Mouse (Mus musculus) midbrain, embryonic 16.5 days (tissue): ENCODE results near the gene Mapk8ip1. TPM values are rescaled to one million over a fixed set of nuclear protein-coding genes. Genes with fewer than 3 reads are reported as not detected.
A peak's percentile ranks its signal among the peaks of the same experiment; 100 is the strongest.

Experiments used
- ATAC-seq: fragments of 200-750 bp; cut with Nextera tagmentation; 2 replicates; pipeline ENCODE4 v1.8.0; 2017; ENCODE audit warnings: moderate TSS enrichment
- H3K27ac ChIP-seq: fragments of 300-500 bp; sonication (generic); 2 replicates; pipeline ENCODE4 v1.5.1; 2014; ENCODE audit warnings: mild to moderate bottlenecking, low read length, mixed read lengths
- H3K27me3 ChIP-seq: fragments of 300-500 bp; sonication (generic); 2 replicates; pipeline ENCODE4 v1.6.1; 2014; ENCODE audit warnings: low read depth, low read length, mixed read lengths; ENCODE audit not compliant: control insufficient read depth, insufficient read depth
- H3K36me3 ChIP-seq: fragments of 300-500 bp; sonication (generic); 2 replicates; pipeline ENCODE4 v1.6.1; 2014; ENCODE audit warnings: mild to moderate bottlenecking, low read length, moderate library complexity, mixed read lengths; ENCODE audit not compliant: control insufficient read depth, insufficient read depth
- H3K4me1 ChIP-seq: fragments of 300-500 bp; sonication (generic); 2 replicates; pipeline ENCODE4 v1.6.1; 2014; ENCODE audit warnings: mild to moderate bottlenecking, low read length, mixed read lengths; ENCODE audit not compliant: control insufficient read depth, insufficient read depth
- H3K4me2 ChIP-seq: fragments of 300-500 bp; sonication (generic); 2 replicates; pipeline ENCODE4 v1.6.1; 2014; ENCODE audit warnings: mild to moderate bottlenecking, low read length, mixed read lengths
- H3K4me3 ChIP-seq: fragments of 300-500 bp; sonication (generic); 2 replicates; pipeline ENCODE4 v1.5.1; 2014; ENCODE audit warnings: low read depth, mild to moderate bottlenecking, low read length, moderate library complexity, mixed read lengths
- H3K9ac ChIP-seq: fragments of 300-500 bp; sonication (generic); 2 replicates; pipeline ENCODE4 v1.6.1; 2014; ENCODE audit warnings: low read depth, low read length, mixed read lengths
- H3K9me3 ChIP-seq: fragments of 300-500 bp; sonication (generic); replicated peaks from 2 replicates; pipeline ENCODE4 v1.6.1; 2014; ENCODE audit warnings: mild to moderate bottlenecking, low read length, mixed read lengths; ENCODE audit not compliant: control insufficient read depth, poor library complexity, severe bottlenecking
- WGBS: fragments of 180-500 bp; shearing (Covaris S2); extraction: QIAGEN DNeasy Blood & Tissue Kit; methylation state at CpG from one replicate; pipeline ENCODE4 v1.1.7; 2014; 5-methylcytosine and 5-hydroxymethylcytosine counted together
- polyA plus RNA-seq: library from polyadenylated mRNA; unstranded; fragments of >200 nt; fragmentation: Nextera tagmentation; extraction: Ambion mirVana; gene quantifications from 2 replicates; pipeline ENCODE4 v1.2.1, GENCODE M21; 2015

Mapk8ip1 gene
- polyA plus RNA-seq, 1 experiment from 2014 or later: 126 TPM

DNA sequence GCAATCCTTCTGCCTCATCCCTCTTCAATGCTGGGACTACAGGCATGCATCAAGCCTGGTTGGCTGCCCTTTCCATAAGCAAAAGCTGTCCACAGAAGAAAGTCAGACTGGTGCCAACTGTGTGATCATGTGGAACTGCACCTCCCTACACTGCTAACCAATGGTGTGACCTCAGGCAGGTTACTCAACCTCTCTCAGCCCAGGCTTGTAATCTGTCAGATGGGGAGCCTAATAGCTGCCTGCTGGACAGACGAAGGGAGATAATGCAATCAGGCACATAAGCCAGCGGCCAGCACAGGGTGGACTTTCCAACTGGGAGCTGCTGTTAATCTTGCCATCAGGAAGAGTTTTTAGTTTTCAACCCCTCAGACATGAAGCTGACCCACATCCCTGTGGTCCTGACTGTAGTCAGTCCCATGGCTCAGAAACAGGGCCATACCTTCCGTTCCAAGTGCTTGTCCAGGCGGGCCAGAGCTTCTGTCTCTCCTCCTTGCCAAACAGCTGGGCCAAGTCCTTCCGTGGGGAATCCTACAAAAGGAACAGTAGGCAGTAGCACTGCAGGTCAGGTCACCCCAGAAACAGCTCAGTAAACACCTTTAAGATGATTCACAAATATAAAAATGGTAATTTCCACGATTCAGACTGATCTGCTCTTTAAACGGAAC is 20.8 kb upstream of the Mapk8ip1 start:
- Histone ChIP-seq H3K27me3 (no peaks in the 10 kb centered on the region), H3K9ac (no peak overlapping the region), H3K4me1 (peaks cover 15% of the 10 kb centered on the region; the same call in 1 of the 2 replicates), H3K4me2 (no peak overlapping the region), H3K4me3 (no peak overlapping the region), H3K9me3 (no peaks in the 10 kb centered on the region), H3K27ac (no peak overlapping the region), H3K36me3 (peaks cover 26% of the 10 kb centered on the region)
- no peak for ATAC-seq
- WGBS: 96% methylated on average over 7 of the region's 7 CpGs

DNA sequence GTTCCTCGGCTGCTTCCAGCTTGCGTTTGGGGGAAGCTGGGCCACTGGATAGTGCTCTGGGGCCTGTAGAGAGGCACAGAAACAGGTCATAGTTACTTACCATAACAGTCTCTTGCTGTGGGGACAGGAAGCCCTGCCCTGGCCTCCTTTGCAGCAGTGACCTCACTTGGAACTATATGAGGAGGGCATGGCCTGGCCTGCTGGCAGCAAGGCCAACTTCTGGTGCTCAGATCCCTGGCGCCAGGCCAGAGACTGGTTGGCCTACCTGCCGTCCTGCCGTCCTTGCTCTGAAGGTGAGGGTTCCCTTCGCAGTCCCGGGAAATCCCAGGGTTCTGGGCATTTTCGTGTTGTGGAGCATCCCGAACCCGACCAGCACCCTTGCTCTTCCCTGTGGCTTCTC is 10.6 kb upstream of the Mapk8ip1 start:
- WGBS: 92% methylated on average over 10 of the region's 10 CpGs
- Histone ChIP-seq H3K4me2 (no peak overlapping the region), H3K36me3 (peaks cover 74% of the 10 kb centered on the region), H3K9ac (no peak overlapping the region), H3K4me1 (no peaks in the 10 kb centered on the region), H3K4me3 (no peak overlapping the region), H3K9me3 (no peaks in the 10 kb centered on the region), H3K27me3 (no peaks in the 10 kb centered on the region), H3K27ac (no peak overlapping the region)
- ATAC-seq: no peak

DNA sequence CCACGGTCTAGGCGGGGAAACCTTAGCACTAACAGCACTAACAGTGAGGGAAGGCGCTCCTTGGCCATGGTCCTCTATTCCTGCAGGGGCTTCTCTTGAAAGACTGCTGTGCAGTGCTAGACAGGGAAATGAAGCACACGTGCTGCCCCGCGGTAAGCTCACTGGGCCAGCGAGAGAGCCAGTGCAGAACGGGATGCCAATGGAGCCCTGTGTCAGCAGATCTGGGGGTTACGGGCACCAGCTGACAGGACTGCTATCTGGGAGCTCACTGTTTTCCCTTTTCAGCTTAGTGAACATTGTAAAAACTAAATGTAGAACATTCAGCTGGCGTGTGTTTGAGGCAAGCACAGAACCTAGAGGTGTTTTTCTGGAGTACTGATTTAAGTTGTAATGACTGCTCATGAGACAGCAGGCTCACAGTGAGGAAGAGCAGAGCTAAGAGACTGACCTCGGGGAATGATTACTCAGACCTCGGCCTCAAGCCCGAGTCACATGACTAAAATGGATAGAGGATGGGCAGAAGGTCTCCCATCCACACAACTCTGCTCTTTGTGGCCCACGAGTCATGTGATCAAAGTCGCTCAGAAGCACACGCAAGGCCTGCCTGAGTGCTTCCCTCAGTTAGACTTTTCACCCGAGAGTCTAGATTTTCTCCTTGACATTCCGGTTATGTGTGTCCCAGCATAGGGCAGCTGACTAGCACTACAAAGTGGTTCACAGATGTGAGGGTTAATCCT is 7.4 kb upstream of the Mapk8ip1 start:
- H3K4me3 ChIP-seq: no peak overlapping the region
- H3K9ac ChIP-seq: no peak overlapping the region
- WGBS: 90% methylated on average over 18 of the region's 18 CpGs
- H3K27ac ChIP-seq: no peak overlapping the region
- peaks cover 55% of the 10 kb centered on the region for H3K36me3 ChIP-seq
- H3K9me3 ChIP-seq: no peaks in the 10 kb centered on the region
- H3K4me1 ChIP-seq: no peaks in the 10 kb centered on the region
- no peak for ATAC-seq
- H3K4me2 ChIP-seq: no peak overlapping the region
- no peaks in the 10 kb centered on the region for H3K27me3 ChIP-seq

DNA sequence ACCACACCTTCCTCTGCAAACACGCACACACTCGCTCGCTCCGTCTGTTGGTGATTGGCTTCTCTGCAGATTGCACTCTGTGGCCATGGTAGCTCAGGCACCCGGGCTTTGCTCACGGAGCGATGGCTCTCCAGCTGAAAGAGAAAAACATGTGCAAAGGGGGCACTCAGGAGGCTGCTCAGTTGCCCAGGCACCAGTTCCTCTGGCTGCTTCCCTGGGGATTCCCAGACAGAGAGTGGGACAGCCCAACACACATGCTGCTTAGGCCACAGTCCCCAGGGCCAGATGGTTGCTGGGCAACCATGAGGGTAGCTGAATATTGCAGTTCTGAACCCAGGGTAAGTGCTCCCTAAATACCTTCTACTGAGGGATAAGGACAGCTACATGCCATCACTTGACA is 4.6 kb upstream of the Mapk8ip1 start:
- Histone ChIP-seq H3K27me3 (no peaks in the 10 kb centered on the region), H3K4me3 (no peak overlapping the region), H3K4me1 (peaks cover 4% of the 10 kb centered on the region; the same call in 1 of the 2 replicates), H3K4me2 (no peak overlapping the region), H3K9ac (no peak overlapping the region), H3K36me3 (peaks cover 31% of the 10 kb centered on the region), H3K9me3 (no peaks in the 10 kb centered on the region), H3K27ac (no peak overlapping the region)
- WGBS: 70% methylated on average over 7 of the region's 7 CpGs
- no peak for ATAC-seq

DNA sequence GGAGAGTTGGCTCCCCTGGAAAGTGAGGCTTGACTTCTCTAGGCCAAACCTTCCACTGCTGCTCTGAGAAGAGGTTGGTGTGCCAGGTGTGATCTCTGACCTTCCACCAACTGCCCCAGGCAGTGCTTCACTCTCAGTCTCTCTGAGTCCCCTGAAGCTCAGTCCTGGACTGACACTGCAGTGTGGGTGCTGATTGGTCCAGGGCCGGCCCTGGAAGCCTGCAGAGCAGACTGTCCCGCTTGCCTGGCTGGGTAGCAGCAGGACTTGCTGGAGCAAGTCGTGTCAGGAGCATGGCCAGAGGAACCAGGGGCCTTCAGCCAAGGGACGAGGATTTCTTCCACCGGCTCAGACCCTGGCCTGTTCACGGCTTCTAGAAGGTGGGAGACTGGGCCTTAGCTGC is 3.7 kb upstream of the Mapk8ip1 start:
- Histone ChIP-seq H3K27ac (no peak overlapping the region), H3K9me3 (no peaks in the 10 kb centered on the region), H3K4me1 (peaks cover 4% of the 10 kb centered on the region), H3K36me3 (peaks cover 22% of the 10 kb centered on the region), H3K9ac (no peak overlapping the region), H3K4me3 (no peak overlapping the region), H3K4me2 (no peak overlapping the region), H3K27me3 (no peaks in the 10 kb centered on the region)
- no peak for ATAC-seq
- WGBS: 91% methylated on average over 6 of the region's 6 CpGs

DNA sequence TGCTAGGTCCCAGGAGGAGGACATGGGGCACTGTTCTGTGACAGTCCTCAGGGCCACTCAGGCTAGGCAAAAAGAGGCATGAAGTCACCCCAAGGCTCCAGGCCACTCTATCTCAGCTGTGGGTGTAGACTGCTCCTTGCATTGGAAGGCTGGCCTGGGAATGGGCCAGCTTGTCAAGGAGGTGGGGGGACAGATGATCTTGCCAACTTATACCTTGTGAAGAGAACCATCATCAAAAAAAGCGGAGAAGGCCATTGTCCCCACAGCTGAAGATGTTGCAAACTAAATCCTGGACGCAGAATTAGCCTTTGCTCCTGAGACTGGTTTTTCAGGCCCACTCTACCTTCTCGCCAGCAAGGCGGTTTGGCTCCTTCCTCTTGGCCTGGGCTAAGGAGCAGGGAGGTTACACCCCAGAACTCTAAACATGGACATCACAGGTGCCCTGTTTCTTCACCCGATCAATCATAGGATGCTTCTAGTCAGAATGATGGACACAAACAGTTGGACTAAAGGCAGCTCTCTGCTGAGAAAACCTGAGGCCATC is 2.8 kb upstream of the Mapk8ip1 start:
- Histone ChIP-seq H3K9me3 (no peaks in the 10 kb centered on the region), H3K9ac (no peak overlapping the region), H3K36me3 (peaks cover 14% of the 10 kb centered on the region), H3K4me2 (no peak overlapping the region), H3K27ac (no peak overlapping the region), H3K4me3 (no peak overlapping the region), H3K4me1 (peaks cover 13% of the 10 kb centered on the region), H3K27me3 (no peaks in the 10 kb centered on the region)
- WGBS: 88% methylated on average over 5 of the region's 5 CpGs
- ATAC-seq: no peak

DNA sequence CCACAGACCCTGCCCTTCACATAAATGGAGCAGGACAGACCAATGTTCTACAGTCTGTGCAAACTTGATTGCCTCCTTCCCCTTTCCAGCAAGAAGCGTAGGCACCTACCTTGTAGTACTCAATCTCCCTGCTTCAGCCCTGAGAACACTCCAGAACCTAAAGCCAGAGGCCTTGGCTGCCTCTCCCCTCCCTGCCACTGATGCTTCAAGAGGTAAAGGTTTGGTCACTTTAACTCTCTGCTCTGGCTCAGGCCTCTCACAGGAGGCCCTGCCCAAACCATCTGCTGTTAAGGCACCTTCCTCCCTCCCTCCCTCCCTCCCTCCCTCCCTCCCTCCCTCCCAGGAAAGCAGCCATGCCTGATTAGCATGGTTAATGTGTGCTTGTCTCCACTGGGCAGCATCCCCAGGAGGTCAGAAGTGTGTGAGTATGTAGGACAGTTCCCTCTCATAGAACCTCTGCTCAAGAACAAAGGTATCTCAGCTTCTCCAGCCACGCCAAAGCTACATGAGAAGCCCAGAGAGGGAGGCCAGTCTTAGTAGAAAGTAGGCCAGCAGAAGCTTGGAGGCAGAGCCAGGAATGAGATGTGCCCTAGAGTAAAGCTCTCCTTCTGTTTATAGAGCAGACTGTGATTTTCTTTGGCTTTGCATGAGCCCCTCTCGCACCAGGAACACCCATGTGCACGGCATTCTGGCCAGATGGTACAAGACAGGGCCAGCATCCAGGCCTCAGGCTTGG is 1.7 kb upstream of the Mapk8ip1 start:
- Histone ChIP-seq H3K9me3 (no peaks in the 10 kb centered on the region), H3K9ac (no peak overlapping the region), H3K4me1 (peaks cover 21% of the 10 kb centered on the region), H3K4me2 (no peak overlapping the region), H3K4me3 (no peak overlapping the region), H3K36me3 (peaks cover 8% of the 10 kb centered on the region; the same call in 1 of the 2 replicates), H3K27ac (no peak overlapping the region), H3K27me3 (no peaks in the 10 kb centered on the region)
- WGBS: 68% methylated on average over 4 of the region's 4 CpGs
- no peak for ATAC-seq

DNA sequence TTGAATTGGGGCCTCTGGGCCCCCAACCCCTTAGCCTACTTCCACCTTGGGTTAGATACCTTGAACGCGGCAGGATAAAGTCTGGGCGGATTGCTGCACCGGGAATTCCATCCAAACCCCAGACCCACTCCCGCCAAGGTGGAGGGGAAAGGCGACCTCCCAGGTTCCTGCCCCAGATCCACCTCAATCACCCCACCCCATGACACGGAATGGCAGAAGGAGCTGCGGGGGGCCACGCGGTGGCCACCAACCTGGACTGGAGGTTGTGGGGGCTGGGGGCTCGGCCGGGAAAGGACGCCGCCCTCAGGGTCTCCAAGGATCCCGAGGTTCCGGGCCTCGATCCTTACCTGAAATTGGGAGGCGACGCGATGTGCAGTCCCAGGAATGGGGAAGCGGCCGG is 381 bp downstream of the Mapk8ip1 start:
- Histone ChIP-seq H3K9ac (peak overlapping the region; percentile 98), H3K36me3 (peaks cover 8% of the 10 kb centered on the region; the same call in 1 of the 2 replicates), H3K4me2 (peak overlapping the region; percentile 83), H3K27me3 (no peaks in the 10 kb centered on the region), H3K4me3 (peak overlapping the region; percentile 89), H3K9me3 (no peaks in the 10 kb centered on the region), H3K27ac (peak overlapping the region; percentile 82), H3K4me1 (peaks cover 27% of the 10 kb centered on the region)
- ATAC-seq: peak; percentile 9
- under 1% methylated on average over 22 of the region's 22 CpGs for WGBS
